Mouse (Mus musculus) left cerebral cortex, adult 2 months (tissue): ENCODE results near the gene Snx15. TPM values are rescaled to one million over a fixed set of nuclear protein-coding genes. Genes with fewer than 3 reads are reported as not detected.
"Not testable (repeated sequence)": the region's sequence is repeated elsewhere in the genome, so short reads cannot be mapped to it uniquely, and the experiment has no call there.

Source experiments
- DNase-seq, 2 experiments: peaks; one replicate each; pipeline ENCODE4 v3.0.0; 2021 to 2022; ENCODE audit warnings: low spot score in 2 of 2, mixed read lengths in 1 of 2; ENCODE audit errors: extremely low spot score in 1 of 2
- H3K27ac ChIP-seq: fragments of 200-600 bp; 2 replicates; pipeline ENCODE4 v1.8.1; 2022
- H3K4me3 ChIP-seq: fragments of 200-600 bp; 2 replicates; pipeline ENCODE4 v1.8.1; 2022
- CTCF ChIP-seq: fragments of 200-600 bp; IDR thresholded peaks from 2 replicates; pipeline ENCODE4 v1.8.1; 2022; ENCODE audit warnings: antibody characterized with exemption, mild to moderate bottlenecking, moderate library complexity
- intact Hi-C: fragments of 180-260 bp; cut with DNase I; formaldehyde crosslinking; loops from one replicate; pipeline ENCODE4 v1.15.1; 2025
- total RNA-seq, 2 experiments: library from RNA; stranded (reverse); gene quantifications; 2 replicates each; pipeline ENCODE4 v1.2.3; 2021

Snx15 gene
- total RNA-seq, 2 experiments from 2014 or later = 41.9 to 43.1 TPM

DNA sequence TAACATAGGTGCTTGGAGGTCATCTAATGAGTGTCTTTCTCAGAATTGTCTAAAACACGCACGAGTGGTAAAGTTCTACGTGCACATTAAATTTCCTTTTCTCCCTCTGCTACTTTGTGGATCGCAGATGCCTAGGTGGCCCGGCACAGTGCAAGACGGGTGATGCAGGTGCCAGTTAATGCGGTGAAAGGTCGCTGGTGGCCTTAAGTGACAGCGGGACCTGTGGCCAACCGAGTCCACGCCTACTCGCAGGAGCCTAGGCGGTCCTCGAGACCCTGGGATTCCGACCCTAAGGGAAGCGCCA lies 12.2 kb upstream of the Snx15 start:
- peak overlapping the region; percentile 99 for H3K27ac ChIP-seq
- no peak for DNase-seq
- no peak for TF ChIP-seq CTCF
- intact Hi-C loops = loop anchor here (5.0 kb wide), 1 partner anchor 192 kb away; the partner anchor contains the start of gene Men1
- peak overlapping the region; percentile 69 for H3K4me3 ChIP-seq

DNA sequence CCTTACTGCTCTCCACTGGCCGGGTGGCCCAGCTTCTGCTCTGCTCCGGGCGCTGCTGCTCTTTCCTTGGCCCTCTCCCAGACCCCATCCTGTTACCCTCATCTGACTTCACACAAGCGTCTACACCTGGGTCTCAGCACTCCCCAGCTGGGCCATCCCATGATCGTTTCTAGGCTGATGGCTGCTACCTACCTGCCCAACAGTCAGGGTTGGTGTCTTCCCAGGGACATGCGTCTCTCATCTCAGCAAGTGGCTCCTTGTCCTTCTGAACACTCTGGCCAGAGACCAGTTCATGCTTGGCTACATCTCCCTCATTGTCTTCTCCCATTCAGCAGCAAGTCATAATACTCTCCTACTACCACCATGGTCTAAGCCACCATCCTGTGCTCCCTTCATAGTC lies 11.6 kb upstream of the Snx15 start:
- intact Hi-C loops = loop anchor here (5.0 kb wide), 1 partner anchor 193 kb away; the partner anchor contains the start of gene Men1
- peak overlapping the region; percentile 99 for H3K27ac ChIP-seq
- H3K4me3 ChIP-seq = peak overlapping the region; percentile 69
- TF ChIP-seq CTCF = no peak
- no peak for DNase-seq

- intact Hi-C loops = no loop called here
- Histone ChIP-seq H3K4me3 (no peak overlapping the region), H3K27ac (no peak overlapping the region)
- no peak for TF ChIP-seq CTCF
- no peak for DNase-seq
Measured at GRCm38 (mm10) chr19:6136397-6136796, 8.3 kb upstream of the Snx15 start.

- H3K27ac ChIP-seq, DNase-seq, H3K4me3 ChIP-seq, intact Hi-C loops: not testable (repeated sequence)
Measured at GRCm38 (mm10) chr19:6133197-6133596, 5.1 kb upstream of the Snx15 start.

DNA sequence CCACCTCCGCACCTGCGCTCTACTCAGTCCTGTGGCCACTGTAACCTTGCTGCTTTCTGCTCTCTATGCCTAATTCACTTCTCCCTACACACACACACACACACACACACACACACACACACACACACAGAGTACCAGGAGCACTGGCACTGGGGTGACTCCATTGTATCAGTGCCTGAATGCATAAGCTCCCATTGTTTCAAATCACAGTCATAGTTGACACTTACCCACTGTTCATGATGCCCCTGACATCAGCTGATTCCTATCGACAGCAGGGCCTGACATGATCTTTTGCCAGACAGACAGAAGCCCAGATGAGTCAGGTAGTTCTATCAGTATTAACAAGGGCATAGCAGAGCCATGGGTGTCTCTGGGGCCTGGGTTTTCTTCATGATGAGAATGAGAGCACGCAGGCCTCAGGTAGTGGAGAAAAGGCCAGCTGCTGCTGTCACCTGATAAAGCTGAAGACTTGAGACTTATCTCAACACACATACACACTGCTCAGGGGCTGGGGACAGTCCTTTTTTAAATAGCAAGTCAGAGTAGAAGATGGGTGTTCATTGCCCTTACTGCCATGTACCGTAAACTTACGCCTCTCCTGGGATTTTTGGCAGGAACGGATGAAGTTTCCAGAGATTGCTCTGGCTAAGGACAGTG lies 4.2 kb upstream of the Snx15 start:
- no peak for DNase-seq
- Histone ChIP-seq H3K4me3 (no peak overlapping the region), H3K27ac (peak overlapping the region; percentile 40; the same call in 1 of the 2 replicates)
- no peak for TF ChIP-seq CTCF
- intact Hi-C loops = no loop called here

DNA sequence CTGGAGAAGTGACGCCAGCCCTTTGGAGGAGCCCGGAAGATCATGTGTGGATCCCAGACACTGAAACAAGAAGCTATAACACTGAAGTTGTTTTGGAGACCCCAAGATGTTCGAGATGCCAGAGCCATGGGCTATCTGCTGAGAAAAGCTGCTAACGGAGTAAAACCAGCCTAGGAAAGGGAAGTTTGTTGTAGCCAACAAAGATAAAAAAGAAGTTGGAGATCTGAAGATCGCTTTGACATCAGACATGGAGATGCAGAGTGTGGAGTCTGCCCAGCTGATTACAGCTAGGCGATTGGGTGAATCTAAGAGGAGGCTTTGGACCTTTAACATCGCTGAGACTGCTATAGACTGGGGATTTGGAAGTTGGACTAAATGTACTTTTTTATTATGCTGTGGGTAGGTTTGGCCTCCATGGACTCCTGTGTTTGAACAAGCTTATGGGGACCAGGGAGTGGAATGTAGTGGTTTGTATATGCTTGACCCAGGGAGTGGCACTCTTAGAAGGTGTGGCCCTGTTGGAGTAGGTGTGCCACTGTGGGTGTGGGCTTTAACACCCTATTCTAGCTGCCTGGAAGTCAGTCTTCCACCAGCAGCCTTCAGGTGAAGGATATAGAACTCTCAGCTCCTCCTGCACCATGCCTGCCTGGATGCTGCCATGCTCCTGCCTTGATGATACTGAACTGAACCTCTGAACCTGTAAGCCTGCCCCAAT lies 2.5 kb upstream of the Snx15 start:
- H3K4me3 ChIP-seq, H3K27ac ChIP-seq, intact Hi-C loops, DNase-seq: not testable (repeated sequence)

DNA sequence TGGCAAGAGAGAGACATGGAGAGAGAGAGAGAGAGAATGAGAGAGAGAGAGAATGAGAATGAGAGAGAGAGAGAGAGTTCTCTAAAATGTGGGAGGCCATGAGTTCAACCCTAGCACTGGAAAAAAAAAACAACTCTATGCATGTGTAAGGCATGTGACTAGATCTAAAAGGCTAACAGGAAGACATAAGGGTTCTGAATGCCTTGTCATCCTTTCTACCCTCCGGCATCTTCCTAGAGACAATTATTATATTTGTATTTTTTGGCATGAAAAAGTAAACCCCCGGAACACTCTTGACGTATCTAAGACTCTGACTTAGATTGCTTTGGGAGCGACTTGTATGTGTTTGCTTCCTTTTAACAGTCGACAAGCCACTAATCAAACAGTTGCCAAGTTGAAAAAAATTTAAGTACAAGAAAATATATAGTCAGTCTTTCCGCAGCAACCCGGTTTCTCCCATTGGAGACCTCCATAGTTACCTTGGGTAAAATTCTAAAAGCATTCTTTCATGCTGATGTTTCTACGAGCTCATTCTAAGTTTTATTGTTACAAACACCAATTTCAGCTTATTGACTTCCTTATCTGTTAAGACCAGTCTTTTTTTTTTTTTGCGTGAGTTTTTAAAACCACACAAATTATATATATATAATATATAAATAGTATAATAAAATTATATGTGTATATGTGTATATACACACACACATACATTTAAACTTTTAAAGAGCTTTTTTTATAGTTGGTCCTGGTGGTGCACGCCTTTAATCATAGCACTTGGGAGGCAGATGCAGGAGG lies 1.1 kb downstream of the Snx15 start:
- Histone ChIP-seq H3K4me3 (peak overlapping the region; percentile 65), H3K27ac (peak overlapping the region; percentile 97)
- TF ChIP-seq CTCF = no peak
- intact Hi-C loops = loop anchor here (1.0 to 5.0 kb wide), 3 partner anchors 9 to 162 kb away; partner anchors contain the start of genes Pola2, Sac3d1 and Syvn1
- DNase-seq = no peak

- TF ChIP-seq CTCF = peak; percentile 73
- DNase-seq = no peak
- intact Hi-C loops = loop anchor here (2.0 to 5.0 kb wide), 2 partner anchors 79 to 161 kb away; partner anchors contain the start of genes Pola2 and Syvn1
- Histone ChIP-seq H3K4me3 (no peak overlapping the region), H3K27ac (no peak overlapping the region)
Measured at GRCm38 (mm10) chr19:6126289-6126688, 1.8 kb downstream of the Snx15 start.

- TF ChIP-seq CTCF = no peak
- intact Hi-C loops = loop anchor here (5.0 kb wide), 1 partner anchor 78 kb away; the partner anchor contains the start of gene Syvn1
- DNase-seq = no peak
- Histone ChIP-seq H3K4me3 (no peak overlapping the region), H3K27ac (no peak overlapping the region)
Measured at GRCm38 (mm10) chr19:6124898-6125297, 3.2 kb downstream of the Snx15 start.

- H3K27ac ChIP-seq = no peak overlapping the region
- intact Hi-C loops = no loop called here
- no peak overlapping the region for H3K4me3 ChIP-seq
- no peak for TF ChIP-seq CTCF
- DNase-seq = no peak
Measured at GRCm38 (mm10) chr19:6123330-6123729, 4.8 kb downstream of the Snx15 start.

GRCm38 (mm10) chr19:6121761-6122160 lies 6.3 kb downstream of the Snx15 start:
- no peak for DNase-seq
- Histone ChIP-seq H3K4me3 (no peak overlapping the region), H3K27ac (no peak overlapping the region)
- TF ChIP-seq CTCF = no peak
- intact Hi-C loops = no loop called here
